Mouse (Mus musculus) heart, embryonic 12.5 days (tissue): ENCODE measurements around the gene Arhgap10. TPM values are rescaled to one million over a fixed set of nuclear protein-coding genes. Genes with fewer than 3 reads are reported as not detected.

Experiments
- ATAC-seq: fragments of 200-750 bp; cut with Nextera tagmentation; 2 replicates; pipeline ENCODE4 v1.8.0; 2017; ENCODE audit warnings: moderate TSS enrichment, moderate library complexity; ENCODE audit not compliant: insufficient number of reproducible peaks, low FRiP score
- H3K27ac ChIP-seq: fragments of 300-500 bp; sonication (generic); 2 replicates; pipeline ENCODE4 v1.5.1; 2016; ENCODE audit warnings: mild to moderate bottlenecking, moderate library complexity; ENCODE audit not compliant: poor library complexity, severe bottlenecking
- H3K27me3 ChIP-seq: fragments of 300-500 bp; sonication (generic); replicated peaks from 2 replicates; pipeline ENCODE4 v1.6.1; 2016; ENCODE audit warnings: mild to moderate bottlenecking, moderate library complexity
- H3K36me3 ChIP-seq: fragments of 300-500 bp; sonication (generic); 2 replicates; pipeline ENCODE4 v1.6.1; 2016; ENCODE audit warnings: mild to moderate bottlenecking, moderate library complexity
- H3K4me1 ChIP-seq: fragments of 300-500 bp; sonication (generic); replicated peaks from 2 replicates; pipeline ENCODE4 v1.6.1; 2016; ENCODE audit warnings: mild to moderate bottlenecking
- H3K4me2 ChIP-seq: fragments of 300-500 bp; sonication (generic); 2 replicates; pipeline ENCODE4 v1.6.1; 2016; ENCODE audit warnings: mild to moderate bottlenecking, moderate library complexity
- H3K4me3 ChIP-seq: fragments of 300-500 bp; sonication (generic); 2 replicates; pipeline ENCODE4 v1.5.1; 2016; ENCODE audit warnings: mild to moderate bottlenecking
- H3K9ac ChIP-seq: fragments of 300-500 bp; sonication (generic); 2 replicates; pipeline ENCODE4 v1.6.1; 2016; ENCODE audit warnings: mild to moderate bottlenecking, moderate library complexity
- H3K9me3 ChIP-seq: fragments of 300-500 bp; sonication (generic); replicated peaks from 2 replicates; pipeline ENCODE4 v1.6.1; 2016; ENCODE audit warnings: mild to moderate bottlenecking, moderate library complexity
- whole genome bisulfite sequencing: fragments of 180-500 bp; shearing (Covaris S2); methylation state at CpG from one replicate; pipeline ENCODE4 v1.1.7; 2016; 5-methylcytosine and 5-hydroxymethylcytosine counted together
- polyA plus RNA-seq: library from polyadenylated mRNA; unstranded; fragments of >200 nt; fragmentation: Nextera tagmentation; extraction: Ambion mirVana; gene quantifications from 2 replicates; pipeline ENCODE4 v1.2.1, GENCODE M21; 2016

The Arhgap10 gene
- polyA plus RNA-seq, 1 experiment from 2014 or later = 25.3 TPM

DNA sequence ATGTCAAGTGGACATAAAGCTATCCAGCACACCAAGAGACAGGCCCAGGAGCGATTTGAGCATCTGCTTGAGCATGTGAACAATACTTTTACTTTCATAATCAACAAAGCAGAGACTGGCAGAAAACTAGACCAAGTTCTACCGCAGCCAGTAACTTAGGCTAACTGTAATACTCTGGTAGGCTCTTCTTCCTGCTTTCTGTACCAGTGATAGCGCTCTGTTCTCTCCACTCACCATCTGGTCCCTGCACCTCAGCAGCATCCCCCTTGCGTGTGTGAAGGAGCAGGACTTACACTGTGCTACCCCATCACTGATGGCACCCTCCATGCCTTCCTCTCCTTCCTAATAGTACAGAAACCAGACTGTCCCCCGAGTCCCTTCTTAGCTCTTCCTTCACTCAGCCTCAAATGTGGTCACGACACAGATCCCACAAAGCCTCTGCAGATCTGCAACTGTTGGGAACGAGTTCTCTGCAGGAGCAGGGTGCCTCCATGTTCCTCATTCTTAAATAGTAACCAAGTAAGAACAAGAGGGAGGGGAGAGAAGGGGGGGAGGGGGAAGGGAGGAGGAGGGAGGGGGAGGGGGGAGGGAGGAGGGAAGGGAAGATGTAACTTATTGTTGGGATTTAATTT, 235.0 kb downstream of the Arhgap10 start:
- H3K4me2 ChIP-seq = no peak overlapping the region
- no peaks in the 10 kb centered on the region for H3K36me3 ChIP-seq
- 77% methylated on average over 7 of the region's 7 CpGs for WGBS

GRCm38 (mm10) chr8:77279977-77280376, 237.8 kb downstream of the Arhgap10 start:
- no peak overlapping the region for H3K4me2 ChIP-seq
- 45% methylated on average over 3 of the region's 3 CpGs for WGBS
- H3K9ac ChIP-seq = no peak overlapping the region
- ATAC-seq = no peak
- H3K27me3 ChIP-seq = no peaks in the 10 kb centered on the region
- H3K27ac ChIP-seq = no peak overlapping the region
- 0 out of 2 replicates have a peak, but pooled peaks cover 12% of the 10 kb centered on the region for H3K4me1 ChIP-seq
- no peak overlapping the region for H3K4me3 ChIP-seq
- H3K36me3 ChIP-seq = peaks cover 7% of the 10 kb centered on the region; the same call in 1 of the 2 replicates
- H3K9me3 ChIP-seq = peaks cover 2% of the 10 kb centered on the region; the same call in 1 of the 2 replicates

More for the DNA sequence above, 235.0 kb downstream of the Arhgap10 start:
- Histone ChIP-seq H3K4me3 (no peak overlapping the region), H3K27me3 (no peaks in the 10 kb centered on the region), H3K9ac (no peak overlapping the region), H3K4me1 (0 out of 2 replicates have a peak, but pooled peaks cover 8% of the 10 kb centered on the region), H3K9me3 (peaks cover 3% of the 10 kb centered on the region; the same call in 1 of the 2 replicates), H3K27ac (no peak overlapping the region)
- ATAC-seq = no peak

DNA sequence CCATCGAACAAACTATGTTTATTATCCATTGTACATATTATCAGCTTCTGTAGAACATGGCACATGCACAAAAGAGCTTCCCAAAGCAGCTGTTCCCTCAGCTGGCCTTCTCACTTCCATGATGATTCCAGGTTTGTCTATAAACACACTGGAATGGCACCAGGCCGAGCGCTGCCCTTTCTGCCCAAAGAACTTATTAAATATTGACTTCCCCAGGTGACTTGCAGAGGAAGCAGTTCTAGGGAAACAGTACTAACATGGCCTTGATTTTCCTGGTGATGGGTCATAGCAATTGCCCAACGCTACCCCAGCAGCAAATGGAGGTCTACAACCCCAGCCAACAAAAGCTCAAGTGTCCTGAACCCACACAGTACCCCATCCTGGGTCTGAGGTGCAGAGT, 239.5 kb downstream of the Arhgap10 start:
- 95% methylated on average over 4 of the region's 4 CpGs for WGBS
- no peak overlapping the region for H3K4me3 ChIP-seq

GRCm38 (mm10) chr8:77276827-77277226, 240.9 kb downstream of the Arhgap10 start:
- 76% methylated on average over 10 of the region's 10 CpGs for WGBS
- ATAC-seq = no peak
- H3K4me2 ChIP-seq = no peak overlapping the region

More for the DNA sequence above, 239.5 kb downstream of the Arhgap10 start:
- 0 out of 2 replicates have a peak, but pooled peaks cover 12% of the 10 kb centered on the region for H3K4me1 ChIP-seq
- H3K27me3 ChIP-seq = no peaks in the 10 kb centered on the region
- no peak overlapping the region for H3K27ac ChIP-seq
- no peak for ATAC-seq
- no peak overlapping the region for H3K4me2 ChIP-seq
- H3K9me3 ChIP-seq = no peaks in the 10 kb centered on the region
- no peak overlapping the region for H3K9ac ChIP-seq
- peaks cover 7% of the 10 kb centered on the region; the same call in 1 of the 2 replicates for H3K36me3 ChIP-seq

DNA sequence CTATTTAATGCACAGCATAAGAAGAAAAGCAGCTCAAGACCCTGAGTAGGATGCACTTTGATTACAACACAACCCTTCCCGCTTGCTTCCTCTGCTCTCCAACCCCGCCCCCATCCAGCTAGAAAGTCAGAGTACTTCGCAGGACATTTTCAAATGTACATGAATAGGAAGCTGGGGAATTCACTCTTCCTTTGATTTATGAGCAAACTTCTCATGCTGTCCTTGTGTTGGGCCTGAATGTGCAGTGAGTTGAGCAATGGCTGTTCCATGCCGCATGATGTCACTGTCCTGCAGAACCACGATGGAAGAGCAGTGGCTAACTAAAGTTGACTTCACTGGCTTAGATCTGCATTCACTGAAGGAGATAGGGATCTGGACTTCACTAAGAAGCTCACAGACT, 242.2 kb downstream of the Arhgap10 start:
- Histone ChIP-seq H3K27me3 (no peaks in the 10 kb centered on the region), H3K4me3 (no peak overlapping the region), H3K4me1 (0 out of 2 replicates have a peak, but pooled peaks cover 8% of the 10 kb centered on the region), H3K36me3 (peaks cover 16% of the 10 kb centered on the region), H3K4me2 (no peak overlapping the region), H3K27ac (no peak overlapping the region), H3K9me3 (no peaks in the 10 kb centered on the region), H3K9ac (no peak overlapping the region)
- ATAC-seq = no peak
- 84% methylated on average over 5 of the region's 5 CpGs for WGBS

More at GRCm38 (mm10) chr8:77276827-77277226, 240.9 kb downstream of the Arhgap10 start:
- 0 out of 2 replicates have a peak, but pooled peaks cover 8% of the 10 kb centered on the region for H3K4me1 ChIP-seq
- no peaks in the 10 kb centered on the region for H3K9me3 ChIP-seq
- H3K27ac ChIP-seq = no peak overlapping the region
- peaks cover 7% of the 10 kb centered on the region; the same call in 1 of the 2 replicates for H3K36me3 ChIP-seq
- no peak overlapping the region for H3K9ac ChIP-seq
- H3K27me3 ChIP-seq = no peaks in the 10 kb centered on the region
- H3K4me3 ChIP-seq = no peak overlapping the region

GRCm38 (mm10) chr8:77272136-77272535, 245.6 kb downstream of the Arhgap10 start:
- peaks cover 35% of the 10 kb centered on the region for H3K36me3 ChIP-seq
- H3K4me1 ChIP-seq = 0 out of 2 replicates have a peak, but pooled peaks cover 5% of the 10 kb centered on the region
- H3K4me3 ChIP-seq = no peak overlapping the region
- H3K9me3 ChIP-seq = peaks cover 3% of the 10 kb centered on the region; the same call in 1 of the 2 replicates
- H3K27ac ChIP-seq = no peak overlapping the region
- H3K4me2 ChIP-seq = no peak overlapping the region
- H3K27me3 ChIP-seq = no peaks in the 10 kb centered on the region
- H3K9ac ChIP-seq = no peak overlapping the region
- no peak for ATAC-seq
- 87% methylated on average over 6 of the region's 6 CpGs for WGBS

DNA sequence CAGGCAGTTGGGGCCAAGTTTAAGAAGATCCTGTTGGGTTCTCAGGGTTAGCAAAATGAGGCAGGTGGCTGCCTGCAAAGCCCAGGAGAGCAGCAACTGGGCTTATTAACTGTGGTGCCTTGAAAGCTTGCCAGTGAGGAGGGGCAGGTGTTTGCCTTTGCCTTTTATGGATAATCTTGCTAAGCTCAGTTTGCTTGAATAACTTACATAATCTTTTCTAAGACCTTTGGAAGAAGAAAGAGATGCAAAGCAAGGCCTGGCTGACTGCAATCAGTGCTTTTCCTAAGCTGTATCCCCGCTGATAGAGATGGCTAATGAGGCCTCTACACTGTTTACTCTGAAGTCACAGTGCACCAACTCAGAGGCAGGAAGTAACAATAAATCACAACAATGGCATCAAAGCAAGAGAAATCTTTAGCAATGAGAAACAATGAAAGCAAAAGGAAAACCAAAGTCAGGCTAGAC, 249.8 kb downstream of the Arhgap10 start:
- H3K9ac ChIP-seq = no peak overlapping the region
- no peak for ATAC-seq
- H3K4me1 ChIP-seq = no peaks in the 10 kb centered on the region
- H3K4me2 ChIP-seq = no peak overlapping the region
- peaks cover 3% of the 10 kb centered on the region; the same call in 1 of the 2 replicates for H3K9me3 ChIP-seq
- peaks cover 36% of the 10 kb centered on the region for H3K36me3 ChIP-seq
- 74% methylated on average over 1 of the region's 1 CpGs for WGBS
- no peak overlapping the region for H3K27ac ChIP-seq
- H3K4me3 ChIP-seq = no peak overlapping the region
- no peaks in the 10 kb centered on the region for H3K27me3 ChIP-seq

DNA sequence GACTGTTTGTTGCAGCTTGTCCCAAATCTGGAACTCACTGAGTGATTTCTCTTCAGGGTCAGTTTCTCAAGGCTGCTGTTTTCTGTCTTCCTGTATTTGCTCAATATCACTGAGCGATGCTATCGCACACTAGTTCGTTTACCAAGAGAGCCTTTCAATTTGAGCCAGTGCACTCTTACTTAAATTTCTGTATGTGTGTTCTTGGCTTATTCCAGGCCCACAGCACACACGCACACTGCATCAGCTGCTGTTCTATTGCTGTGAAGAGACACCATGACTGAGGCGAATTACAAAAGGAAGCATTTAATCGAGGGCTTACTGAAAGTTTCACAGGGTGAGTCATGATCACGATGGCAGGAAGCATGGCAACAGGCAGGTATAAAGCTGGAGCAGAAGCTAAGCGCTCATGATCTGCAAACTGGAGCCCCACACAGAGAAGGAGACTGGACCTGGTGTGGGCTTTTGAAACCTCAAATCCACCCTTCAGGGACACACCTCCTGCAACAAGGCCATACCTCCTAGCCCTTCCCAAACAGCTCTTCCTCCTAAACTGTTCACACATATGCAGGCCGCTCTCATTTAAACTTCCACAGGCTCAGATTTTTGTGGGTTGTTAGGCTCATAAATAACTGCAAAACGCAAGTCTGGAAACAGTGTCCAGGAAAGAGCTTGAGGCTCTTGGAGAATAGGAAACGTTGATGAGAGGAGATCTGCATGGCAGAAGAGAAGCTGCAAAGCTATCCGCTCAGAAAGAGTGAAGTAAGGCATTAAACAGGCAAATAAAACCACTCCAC, 255.3 kb downstream of the Arhgap10 start:
- no peak overlapping the region for H3K4me3 ChIP-seq
- 82% methylated on average over 12 of the region's 12 CpGs for WGBS
- no peak overlapping the region for H3K27ac ChIP-seq
- peaks cover 31% of the 10 kb centered on the region for H3K36me3 ChIP-seq
- no peak overlapping the region for H3K4me2 ChIP-seq
- no peak for ATAC-seq
- no peak overlapping the region for H3K9ac ChIP-seq
- no peaks in the 10 kb centered on the region for H3K4me1 ChIP-seq
- no peaks in the 10 kb centered on the region for H3K27me3 ChIP-seq
- H3K9me3 ChIP-seq = no peaks in the 10 kb centered on the region

DNA sequence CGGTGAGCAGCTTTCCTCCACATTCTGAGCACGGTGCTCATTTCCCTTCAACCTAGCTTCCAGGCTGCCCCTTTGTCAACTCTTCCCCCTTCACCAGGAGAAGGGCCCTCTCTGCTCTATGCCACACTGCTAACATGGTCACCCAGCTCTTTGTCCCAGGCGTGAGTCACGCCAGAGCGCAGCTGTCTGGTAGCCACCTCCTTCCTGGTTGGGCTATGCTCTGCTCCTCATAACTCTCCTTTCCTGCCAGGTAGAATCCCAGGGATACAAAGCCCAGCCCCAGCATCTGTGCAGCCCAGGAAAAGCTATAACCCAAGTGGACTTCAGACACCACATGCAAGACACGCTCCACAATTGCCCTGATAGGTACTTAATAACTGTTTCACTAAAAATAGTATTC, 256.5 kb downstream of the Arhgap10 start:
- Histone ChIP-seq H3K36me3 (peaks cover 37% of the 10 kb centered on the region), H3K4me1 (no peaks in the 10 kb centered on the region), H3K9me3 (no peaks in the 10 kb centered on the region), H3K27ac (no peak overlapping the region), H3K4me2 (no peak overlapping the region), H3K27me3 (no peaks in the 10 kb centered on the region), H3K9ac (no peak overlapping the region), H3K4me3 (no peak overlapping the region)
- WGBS = 88% methylated on average over 6 of the region's 6 CpGs
- ATAC-seq = no peak

GRCm38 (mm10) chr8:77257085-77257451, 260.7 kb downstream of the Arhgap10 start:
- Histone ChIP-seq H3K9ac (no peak overlapping the region), H3K27ac (no peak overlapping the region), H3K36me3 (peaks cover 36% of the 10 kb centered on the region), H3K4me2 (no peak overlapping the region), H3K4me1 (no peaks in the 10 kb centered on the region), H3K9me3 (no peaks in the 10 kb centered on the region), H3K4me3 (no peak overlapping the region), H3K27me3 (no peaks in the 10 kb centered on the region)
- 84% methylated on average over 12 of the region's 12 CpGs for WGBS
- no peak for ATAC-seq

GRCm38 (mm10) chr8:77256450-77257084, 261.2 kb downstream of the Arhgap10 start:
- Histone ChIP-seq H3K27me3 (no peaks in the 10 kb centered on the region), H3K27ac (no peak overlapping the region), H3K9ac (no peak overlapping the region), H3K36me3 (peaks cover 36% of the 10 kb centered on the region), H3K4me2 (no peak overlapping the region), H3K4me3 (no peak overlapping the region), H3K4me1 (no peaks in the 10 kb centered on the region), H3K9me3 (no peaks in the 10 kb centered on the region)
- no peak for ATAC-seq
- WGBS = 89% methylated on average over 5 of the region's 5 CpGs
